Mouse (Mus musculus) brain, adult 2 months (tissue): ENCODE data around the gene Camkmt.

Experiments
- DNase-seq: peaks from one replicate; pipeline ENCODE4 v3.0.0; 2011; ENCODE audit warnings: low read depth, low spot score

Camkmt gene

DNA sequence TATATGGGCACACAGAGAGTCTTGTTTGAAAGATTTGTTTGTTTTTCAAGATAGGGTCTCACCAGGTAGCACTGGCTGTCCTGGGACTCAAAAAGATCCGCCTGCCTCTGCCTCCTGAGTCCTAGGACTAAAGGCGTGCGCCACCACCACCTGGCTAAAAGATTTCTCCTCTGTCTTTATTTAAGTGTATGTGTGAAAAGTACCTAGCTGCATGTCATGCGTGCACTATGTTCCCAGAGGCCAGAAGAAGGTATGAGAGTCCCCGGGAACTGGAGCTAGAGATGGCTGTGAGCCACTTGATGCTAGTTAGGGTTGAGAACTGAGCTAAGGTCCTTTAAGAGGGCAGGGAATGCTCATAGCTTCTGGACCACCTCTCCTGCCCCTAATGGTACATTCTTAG is 277.0 kb downstream of the Camkmt start:
- DNase-seq, result no peak

DNA sequence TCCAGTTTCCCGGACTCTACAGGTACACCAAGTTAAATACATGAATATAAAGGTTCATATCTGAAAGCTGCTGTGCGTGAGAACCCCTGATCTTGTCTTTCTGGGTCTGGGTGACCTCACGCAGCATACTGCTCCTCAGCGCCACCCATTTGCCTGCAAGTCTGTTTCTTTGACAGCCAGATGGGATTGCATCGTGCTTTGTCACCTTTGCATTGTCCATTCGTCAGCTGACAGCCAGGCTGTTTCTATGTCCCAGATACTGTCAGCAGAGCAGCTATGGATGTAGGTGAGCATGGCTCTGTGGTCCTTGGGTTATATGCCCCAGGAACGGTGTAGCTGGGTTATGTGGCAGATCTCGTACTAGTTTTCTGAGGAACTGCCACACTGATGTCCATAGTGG is 278.4 kb downstream of the Camkmt start:
- no peak for DNase-seq

DNA sequence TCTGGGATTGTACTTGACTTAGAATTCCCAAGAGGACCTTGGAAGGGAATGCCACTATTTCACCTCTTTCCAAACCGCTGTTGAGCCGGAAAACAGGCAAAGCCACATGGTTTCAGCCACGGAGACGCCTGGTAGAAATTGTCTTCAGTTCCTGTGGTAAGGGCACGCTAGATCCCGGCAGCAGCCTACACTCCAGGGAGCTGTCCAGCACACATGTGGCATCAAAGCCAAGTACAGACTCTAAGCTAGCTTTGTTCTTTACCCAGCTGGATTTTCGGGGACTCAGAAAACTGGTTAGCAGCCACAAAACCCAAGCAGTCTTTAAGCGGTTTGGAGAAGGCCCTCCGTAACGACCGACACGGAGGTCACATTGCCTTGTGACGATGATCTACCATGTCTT is 281.7 kb downstream of the Camkmt start:
- DNase-seq, result no peak

DNA sequence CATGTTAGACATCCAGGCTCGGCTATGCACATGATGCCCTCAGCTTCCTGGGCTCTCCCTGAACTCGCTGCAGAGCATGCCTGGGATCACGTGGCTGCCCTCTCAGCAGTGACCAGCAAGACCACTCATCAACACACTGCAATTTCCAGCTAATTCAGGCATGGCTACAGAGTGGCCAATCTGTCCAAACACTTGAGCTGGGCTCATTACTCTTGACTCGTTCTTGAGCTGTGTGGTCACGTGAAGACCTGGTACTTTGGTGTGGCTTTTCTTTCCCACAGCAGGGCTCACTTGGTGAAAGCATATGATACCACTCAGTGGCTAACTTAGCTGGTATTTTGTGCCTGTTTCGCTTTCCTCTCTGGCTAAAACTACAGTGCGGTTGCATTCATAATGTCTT is 282.2 kb downstream of the Camkmt start:
- no peak for DNase-seq

DNA sequence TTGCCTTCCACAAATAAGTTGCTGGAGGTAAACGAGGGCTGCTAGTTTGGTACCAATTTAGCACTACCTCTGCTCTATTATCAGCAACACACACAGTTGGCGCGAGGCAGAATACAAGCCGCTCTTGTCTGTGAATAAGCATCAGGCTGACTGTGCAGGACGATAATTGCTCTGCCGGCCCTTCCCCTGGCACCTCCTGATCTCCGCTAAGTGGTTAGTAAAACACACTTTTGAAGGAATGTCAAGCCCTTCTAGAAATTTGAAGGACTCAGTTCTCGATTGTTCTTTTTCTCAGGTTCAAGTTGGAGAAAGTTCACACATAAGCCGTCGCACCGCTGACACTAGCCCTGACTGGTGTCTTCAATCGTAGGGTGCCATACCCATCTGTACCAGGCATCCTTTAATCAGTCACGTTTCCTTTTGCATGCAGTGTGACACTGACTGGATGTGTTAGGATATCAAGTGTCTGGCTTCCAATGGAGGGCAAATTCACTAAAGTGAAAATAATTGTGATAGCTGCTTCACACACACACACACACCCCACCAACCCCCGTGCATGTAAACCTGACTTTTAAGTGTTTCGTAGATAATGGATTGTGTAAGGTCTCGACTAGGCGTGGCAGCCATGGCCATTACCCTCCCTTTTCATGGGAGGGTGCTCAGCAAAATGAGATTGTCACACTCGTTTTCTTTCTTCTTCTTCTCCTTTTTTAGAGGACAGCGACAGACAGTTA is 283.9 kb downstream of the Camkmt start:
- no peak for DNase-seq

DNA sequence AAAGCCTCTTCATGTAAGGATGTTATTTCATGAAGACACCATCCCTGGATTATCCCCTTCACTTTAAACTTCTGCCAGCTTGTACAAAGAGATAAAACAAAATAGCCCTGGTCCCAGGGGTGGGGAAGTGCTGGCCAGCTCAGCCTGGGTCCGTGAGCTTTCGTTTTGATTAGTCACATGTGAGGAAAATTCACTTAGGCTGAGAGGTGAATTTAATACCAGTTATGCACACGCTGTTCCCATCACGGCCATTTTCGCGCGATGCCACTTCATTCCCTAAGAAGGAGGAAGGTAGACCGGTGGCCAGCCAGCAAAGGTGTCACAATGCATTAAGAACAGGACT is 284.5 kb downstream of the Camkmt start:
- DNase-seq, result no peak

DNA sequence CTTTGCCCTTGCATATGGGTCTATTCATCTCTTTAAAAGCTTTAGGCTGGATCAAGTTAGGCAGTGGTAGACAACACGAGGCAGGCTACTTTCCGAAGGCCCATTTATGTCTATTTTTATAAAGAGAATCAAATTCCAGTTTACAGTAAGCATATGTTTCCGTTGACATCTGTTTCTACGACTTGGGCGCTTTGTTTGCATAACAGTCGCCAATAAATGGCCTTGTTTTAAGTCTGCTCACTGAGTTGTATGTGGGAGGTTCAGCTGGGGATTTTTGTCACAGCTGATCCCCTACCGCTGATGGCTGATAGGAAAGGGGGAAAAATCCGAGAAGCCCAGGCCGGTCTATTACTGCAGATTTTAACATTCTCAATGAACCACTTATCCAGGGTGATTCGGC is 285.2 kb downstream of the Camkmt start:
- DNase-seq, result peak; percentile 37

DNA sequence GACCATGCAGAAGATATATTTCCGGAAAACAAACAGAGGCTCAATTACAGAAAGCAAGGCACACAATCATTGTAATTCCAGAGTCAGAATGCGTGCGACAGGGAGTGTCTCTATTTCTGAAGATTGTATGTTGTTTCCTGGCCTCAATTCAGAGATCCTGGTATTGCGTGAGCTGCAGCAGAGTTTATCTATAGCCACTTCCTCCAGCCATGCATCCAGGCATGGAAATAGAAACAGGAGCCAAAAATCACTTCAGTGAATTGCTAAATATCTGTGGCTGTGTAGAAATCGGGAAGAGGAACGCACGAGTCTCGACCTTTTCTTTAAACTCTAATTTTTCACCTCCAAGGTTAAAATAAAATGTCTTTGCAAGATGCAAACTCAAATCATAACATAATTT is 287.1 kb downstream of the Camkmt start:
- no peak for DNase-seq

DNA sequence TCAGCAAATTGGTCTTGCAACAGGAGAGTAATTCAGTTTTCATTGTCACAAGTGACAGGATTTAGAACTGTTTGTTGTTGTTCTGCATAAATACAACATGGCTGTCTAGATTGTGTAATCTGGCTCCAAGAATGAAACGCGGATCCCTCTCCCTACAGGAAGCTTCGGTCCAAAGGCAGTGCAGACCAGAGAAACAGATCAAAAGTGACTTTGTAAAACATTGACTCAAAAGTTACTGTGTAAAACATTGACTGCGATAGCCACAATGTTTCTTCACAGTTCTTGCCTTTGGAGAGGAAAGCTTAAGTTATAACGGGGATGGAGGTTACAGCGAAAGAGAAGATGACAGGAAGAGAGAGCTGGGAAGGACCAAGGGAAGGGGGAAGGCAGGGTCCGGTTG is 288.7 kb downstream of the Camkmt start:
- no peak for DNase-seq

DNA sequence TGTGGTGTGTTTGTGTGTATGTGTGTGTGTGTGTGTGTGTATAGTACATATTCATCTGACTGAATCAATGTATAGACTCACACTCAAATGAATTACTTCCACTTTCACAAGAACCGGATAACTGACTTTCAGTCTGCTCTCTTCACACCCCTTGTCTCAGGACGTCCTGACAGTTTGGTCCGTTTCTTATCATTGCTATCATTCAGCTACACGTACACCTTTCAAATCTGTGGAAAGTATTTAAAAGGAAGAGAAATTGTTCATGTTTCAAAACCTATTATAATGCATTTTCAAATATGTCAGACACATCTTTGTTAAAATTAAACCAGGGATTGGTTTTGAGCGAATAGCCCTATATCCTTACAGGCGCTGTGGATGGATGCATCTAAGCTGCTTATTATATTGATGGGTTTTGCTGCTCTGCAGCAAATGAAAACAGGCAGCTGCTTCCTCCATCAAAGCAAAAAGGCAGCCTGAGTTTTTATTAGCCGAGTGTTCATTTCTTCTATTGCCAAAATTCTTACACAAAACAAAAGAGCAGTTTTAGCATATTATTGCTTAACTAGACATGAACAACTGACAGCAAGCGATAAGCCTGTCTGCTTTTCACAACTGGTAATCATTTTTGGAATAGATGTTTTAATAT is 291.3 kb downstream of the Camkmt start:
- no peak for DNase-seq

DNA sequence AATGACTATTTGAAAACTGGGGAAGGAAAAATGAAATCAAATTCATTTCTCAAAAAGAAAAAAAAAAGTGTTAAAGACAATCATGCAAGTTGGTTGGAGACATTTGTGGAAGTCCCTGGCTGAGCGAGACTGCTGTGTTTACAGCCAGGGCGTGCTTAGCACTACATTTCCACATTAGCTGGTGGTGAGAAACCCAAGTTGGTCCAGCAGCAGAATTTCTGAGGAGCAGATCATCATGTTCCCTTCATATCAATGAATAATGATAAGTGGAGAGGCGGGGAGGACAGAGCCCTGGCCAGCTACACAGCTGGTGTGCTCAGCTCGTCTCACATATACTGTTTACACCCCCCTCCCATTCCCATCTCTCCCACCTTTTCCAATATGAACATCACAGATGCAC is 292.0 kb downstream of the Camkmt start:
- DNase-seq, result no peak

DNA sequence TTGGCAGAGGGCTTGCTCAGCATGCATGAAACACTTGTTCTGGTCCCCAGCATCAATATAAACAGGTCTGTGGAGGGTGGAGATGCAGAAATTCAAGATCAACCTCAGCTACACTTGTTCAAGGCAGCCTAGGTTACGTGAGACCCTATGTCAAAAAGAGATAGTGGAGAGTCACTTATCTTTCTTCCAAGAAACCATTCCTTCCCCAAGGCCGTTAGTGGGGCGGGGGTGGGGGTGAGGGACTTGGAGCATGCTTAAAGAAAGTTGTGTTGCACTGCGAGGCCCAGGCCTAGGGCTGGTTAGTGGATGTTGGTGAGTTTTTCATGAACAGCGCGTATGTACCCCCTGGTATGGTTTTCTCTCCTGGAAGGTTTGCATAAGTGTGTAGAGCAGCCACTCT is 292.6 kb downstream of the Camkmt start:
- DNase-seq, result no peak

DNA sequence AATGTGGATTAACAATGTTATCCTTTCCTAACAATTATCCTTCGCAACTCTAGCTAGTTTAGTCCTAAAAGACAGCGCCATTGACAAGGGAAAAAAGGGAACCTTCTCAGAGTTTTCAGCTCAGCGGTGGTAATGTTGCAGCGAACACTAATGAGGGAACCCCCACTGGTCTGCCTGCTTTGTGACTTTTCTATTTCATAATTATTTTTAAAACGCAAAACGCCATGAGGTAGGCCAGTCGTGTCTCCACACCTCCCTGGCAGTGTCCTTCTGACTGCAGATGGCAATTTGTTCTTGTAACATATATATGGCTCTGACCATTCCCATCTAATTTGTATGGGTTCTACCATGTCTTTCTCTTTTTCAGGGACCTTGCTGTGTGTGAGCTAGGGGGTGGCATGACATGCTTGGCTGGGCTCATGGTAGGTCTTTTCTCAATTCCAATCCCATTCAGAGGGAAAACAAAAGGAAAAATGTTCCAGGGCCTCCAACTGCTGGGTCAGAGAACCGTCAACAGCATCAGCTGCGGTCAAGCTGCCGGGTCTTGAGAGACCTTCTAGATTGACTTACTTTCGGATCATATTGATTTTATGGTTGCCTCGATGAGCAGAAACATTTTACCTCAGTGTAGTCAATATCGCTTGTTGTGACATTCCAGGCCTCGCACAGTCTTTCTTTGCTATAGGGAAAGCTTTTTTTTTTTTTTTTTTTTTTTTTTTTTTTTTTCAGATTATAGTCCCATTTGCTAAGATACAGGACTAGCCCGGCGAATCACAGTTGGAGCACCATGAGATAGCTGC is 302.9 kb downstream of the Camkmt start:
- DNase-seq, result no peak

DNA sequence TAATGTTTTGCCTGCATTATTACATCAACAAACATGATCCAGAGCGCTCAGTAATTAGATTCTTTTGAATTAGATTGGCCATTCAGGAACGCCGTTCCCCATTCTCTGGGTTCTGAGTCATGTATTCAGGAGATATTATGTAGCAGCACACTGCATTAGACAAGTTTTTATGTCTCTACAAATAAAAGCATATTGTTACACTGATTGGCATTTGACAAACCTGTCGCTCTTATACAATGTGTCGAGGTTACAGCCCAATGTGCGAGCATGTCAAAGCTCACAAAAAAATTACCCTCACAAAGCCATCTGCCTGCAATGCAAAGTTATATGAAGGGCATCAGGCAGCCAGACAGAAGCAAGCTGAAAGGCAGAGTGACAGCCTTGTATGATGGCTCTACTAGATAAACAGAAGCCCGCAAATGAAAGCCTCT is 303.6 kb downstream of the Camkmt start:
- no peak for DNase-seq

DNA sequence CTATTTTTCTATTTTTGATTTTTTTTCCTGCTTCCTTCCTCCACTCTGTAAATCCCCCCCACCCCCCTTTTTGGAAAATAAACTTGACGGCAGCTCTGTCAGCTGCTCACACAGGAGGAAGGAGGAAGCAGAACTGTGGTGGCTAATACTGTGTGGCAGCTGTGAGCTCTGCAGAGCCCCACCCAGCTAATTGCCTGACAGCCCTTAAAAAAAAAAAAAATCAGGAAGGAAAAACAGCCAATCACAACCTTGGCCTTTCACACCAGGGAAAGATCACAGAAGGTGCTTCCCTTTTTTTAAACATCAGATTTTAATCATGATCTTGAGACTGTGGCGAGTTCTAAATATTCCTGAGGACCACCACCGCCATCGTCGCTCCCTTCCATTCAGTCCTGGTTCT is 305.1 kb downstream of the Camkmt start:
- peak; percentile 31 for DNase-seq

DNA sequence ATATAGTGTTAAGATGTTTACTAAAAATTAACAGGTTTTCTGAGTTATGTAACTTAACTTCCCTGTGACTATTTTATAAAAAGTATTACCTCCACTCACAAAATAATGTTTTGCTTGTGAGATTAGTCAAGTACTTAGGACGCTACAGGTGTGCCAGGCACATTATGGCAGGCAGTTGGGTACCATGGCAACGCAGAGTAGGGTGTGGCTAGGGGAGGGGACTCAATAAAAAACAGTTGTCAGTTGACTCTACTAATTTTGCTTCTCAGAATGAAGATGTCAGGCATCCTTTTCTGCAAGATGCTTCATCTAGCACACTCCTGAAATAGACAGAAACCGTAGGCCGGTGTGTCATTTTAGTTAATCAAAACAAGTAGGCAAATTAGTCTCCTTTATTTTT is 310.4 kb downstream of the Camkmt start:
- peak; percentile 47 for DNase-seq

DNA sequence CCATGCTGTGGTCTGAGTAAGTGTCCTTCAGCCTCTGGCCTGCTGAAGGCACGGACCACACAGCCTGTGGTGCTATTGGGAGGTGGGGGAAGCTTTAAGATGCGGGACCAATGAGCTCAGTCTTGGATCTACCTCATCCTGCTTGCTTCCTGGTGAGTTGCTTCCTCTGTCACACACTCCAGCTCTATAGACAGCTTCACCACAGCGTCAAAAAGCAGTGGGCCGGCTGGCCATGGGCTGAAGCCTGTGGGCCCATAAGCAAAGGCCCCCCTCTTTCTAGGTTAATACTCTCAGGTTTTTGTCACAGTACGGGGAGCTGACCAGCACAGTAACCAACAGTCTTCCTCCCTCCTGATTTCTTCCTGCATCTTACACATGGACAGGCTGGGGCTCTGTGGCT is 314.8 kb downstream of the Camkmt start:
- no peak for DNase-seq

DNA sequence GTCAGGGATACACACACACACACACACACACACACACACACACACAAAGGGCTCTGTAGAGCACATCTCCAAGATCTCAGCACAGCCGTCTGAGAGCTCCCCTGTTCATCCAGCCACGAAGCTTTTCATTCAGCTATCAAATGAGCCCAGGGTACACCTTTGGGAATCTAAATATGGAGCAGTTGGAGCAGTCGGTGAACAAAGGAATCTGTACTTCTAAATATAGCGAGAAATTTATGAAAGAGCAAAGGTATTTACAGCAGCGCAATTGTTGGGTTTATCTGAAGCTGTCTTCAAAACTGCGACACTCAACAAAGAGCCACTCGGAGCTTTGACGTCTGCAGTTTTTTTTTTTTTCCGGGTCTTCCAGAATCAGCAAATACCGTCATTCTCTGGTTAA is 315.8 kb downstream of the Camkmt start:
- peak; percentile 10 for DNase-seq

DNA sequence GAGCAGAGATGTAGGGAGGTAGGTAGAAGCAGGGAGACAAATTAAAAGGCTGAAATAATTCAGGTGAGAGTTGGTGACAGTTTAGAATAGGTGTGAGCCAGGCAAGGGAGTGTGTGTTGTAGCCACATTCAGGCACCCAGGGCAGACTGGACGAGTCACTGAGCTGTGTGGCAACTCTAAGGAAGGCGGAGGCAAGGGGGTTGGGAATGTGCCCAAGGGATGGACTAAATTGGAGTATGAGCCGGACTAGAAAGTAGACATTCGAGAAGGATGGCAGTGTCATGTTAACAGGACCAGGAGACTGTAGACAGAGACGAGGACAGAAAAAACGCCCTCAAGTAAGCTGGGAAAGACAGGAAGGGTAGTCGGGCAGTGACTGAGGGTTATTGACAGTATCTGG is 338.5 kb downstream of the Camkmt start:
- no peak for DNase-seq

DNA sequence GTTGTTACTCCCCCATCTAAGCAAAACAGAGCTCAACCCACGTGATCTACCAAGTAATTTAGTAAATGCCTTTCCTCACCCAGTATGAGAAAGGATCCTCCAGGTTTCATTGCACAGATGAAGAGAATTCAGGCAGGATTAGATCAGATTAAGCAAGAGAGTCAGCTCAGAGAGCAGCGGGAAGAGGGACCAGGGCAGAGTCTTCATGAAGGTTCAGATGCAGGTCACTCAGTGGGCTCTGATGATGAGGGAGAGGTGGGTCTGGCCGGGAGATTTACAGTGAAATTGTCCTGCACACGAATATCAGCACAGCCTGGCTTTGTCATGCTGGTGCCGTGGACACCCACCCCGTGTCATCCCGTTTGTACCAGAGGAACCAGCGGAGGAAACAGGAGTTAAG is 342.6 kb downstream of the Camkmt start:
- DNase-seq, result no peak

DNA sequence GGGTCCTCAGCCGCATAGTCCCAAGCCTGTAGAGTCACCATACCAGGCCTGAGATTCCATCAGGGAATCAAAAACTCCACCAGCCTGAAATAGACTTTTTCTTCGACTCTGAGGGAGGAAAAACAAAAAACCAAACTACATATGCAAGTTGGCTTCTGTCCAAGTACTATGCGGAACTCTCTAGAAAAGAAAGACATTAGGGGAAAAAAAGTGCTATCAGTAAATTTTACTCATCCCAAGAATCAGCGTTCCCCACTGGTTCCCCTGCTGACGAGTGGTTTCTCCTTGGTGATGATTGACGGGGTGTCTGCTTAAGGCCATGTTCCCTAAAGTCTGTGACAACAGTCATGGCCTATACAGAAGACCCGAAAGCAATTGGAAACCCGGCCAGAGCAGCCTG is 352.7 kb downstream of the Camkmt start:
- DNase-seq, result no peak

DNA sequence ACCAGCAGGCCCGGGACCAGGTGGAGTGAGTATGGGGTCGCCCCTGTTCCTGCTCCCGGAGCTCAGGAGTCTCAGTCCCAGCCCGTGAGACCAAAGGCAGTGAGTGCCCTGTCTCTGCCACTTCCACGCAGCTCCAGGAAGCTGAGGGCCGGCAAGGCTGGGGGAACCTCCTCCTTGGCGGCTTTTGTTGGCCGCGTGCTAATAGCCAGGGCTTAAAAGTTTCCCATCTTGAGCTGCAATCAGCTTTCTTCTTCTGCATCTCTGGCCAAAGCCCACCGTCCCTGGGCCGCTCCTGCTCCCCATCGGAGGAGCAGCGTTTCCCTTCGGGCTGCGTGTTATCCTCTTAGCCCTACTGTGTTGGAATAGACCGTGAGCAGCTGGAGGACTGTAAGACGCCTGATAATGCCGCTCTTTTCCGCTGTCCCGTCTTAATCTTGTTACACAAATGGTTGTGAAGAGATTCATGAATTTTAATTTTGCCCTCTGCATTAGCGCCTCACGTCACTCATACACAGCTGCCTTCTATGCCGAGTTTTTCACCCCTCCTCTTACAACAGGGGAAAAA is 364.1 kb downstream of the Camkmt start:
- DNase-seq, result no peak

DNA sequence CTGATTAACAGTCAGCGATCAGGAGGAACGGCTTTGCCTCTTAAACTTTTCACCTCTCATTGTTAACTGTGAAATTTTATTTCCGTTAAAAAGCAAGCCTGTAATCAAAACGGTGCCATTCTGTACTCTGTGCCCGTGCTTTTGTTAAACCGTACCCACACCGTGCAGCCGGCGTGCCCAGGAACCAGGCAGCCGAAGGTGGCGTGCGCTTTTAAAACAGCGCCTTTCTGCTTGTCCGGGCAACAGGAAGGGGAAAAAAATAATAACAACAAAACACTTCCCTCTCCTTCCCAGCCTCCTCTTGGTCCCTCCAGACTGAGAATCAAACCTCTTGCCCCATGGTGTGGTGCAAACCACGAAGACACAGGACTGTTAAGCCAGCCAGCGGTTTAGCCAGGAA is 364.7 kb downstream of the Camkmt start:
- no peak for DNase-seq
